ENCODE assay signal across 9 mouse cellular contexts in genomic region chr17:31789906-31790279, GRCm38 (mm10).
DNase-seq lines count a peak whose midpoint lies in the region; ATAC-seq lines count a peak whose summit lies in the region.
"Had no signal": no experiment of that assay in that cellular context is flagged by ENCODE, and none has a peak within 500 bp of the region (broad histone marks: within the 10 kb centered on the region; RNA-seq: fewer than 3 reads in every experiment).

No protein-coding gene starts in this region.

- peak overlapping the region; percentile 77 for H3K27ac ChIP-seq in forebrain, embryonic 13.5 days
- peak overlapping the region; percentile 70 for H3K27ac ChIP-seq in kidney, embryonic 16.5 days (ENCODE audit: low read length)
- H3K27ac ChIP-seq: liver, embryonic 14.5 days had no signal

- no peaks in the 10 kb centered on the region for H3K9me3 ChIP-seq in forebrain, embryonic 13.5 days (replicated peaks)
- H3K9me3 ChIP-seq in kidney, embryonic 16.5 days (ENCODE audit: low read length) = no peaks in the 10 kb centered on the region

- peak overlapping the region; percentile 54; the same call in 1 of the 2 replicates for H3K9ac ChIP-seq in forebrain, embryonic 13.5 days
- peak overlapping the region; percentile 43; the same call in 1 of the 2 replicates for H3K9ac ChIP-seq in kidney, embryonic 16.5 days (replicated peaks; ENCODE audit: low read length)
- H3K9ac ChIP-seq: liver, embryonic 14.5 days had no signal

- no peak overlapping the region for H3K4me3 ChIP-seq in forebrain, embryonic 13.5 days
- H3K4me3 ChIP-seq in kidney, embryonic 16.5 days (ENCODE audit: low read length) = no peak overlapping the region

- no peaks in the 10 kb centered on the region for H3K36me3 ChIP-seq in forebrain, embryonic 13.5 days (ENCODE audit: poor library complexity, severe bottlenecking)
- no peaks in the 10 kb centered on the region for H3K36me3 ChIP-seq in kidney, embryonic 16.5 days (ENCODE audit: insufficient read depth, low read length)

- WGBS in forebrain, embryonic 13.5 days = 0% methylated on average over 5 of the region's 5 CpGs
- 13% methylated on average over 5 of the region's 5 CpGs for WGBS in kidney, embryonic 16.5 days

- peak; percentile 55 for DNase-seq in right cerebral cortex, postnatal 4 days
- no peak for DNase-seq in right cerebral cortex, postnatal 25 days
- peak; percentile 39 to 44 for DNase-seq in natural killer cell, adult 2 months (ENCODE audit: low spot score in 2 of 2)
- DNase-seq in spleen, adult 18-20 months = no peak
- DNase-seq in urinary bladder, adult 18-20 months (ENCODE audit: low spot score in 2 of 2) = no peak
- no peak for DNase-seq in left cerebral cortex, adult 9 months (ENCODE audit: low spot score in 2 of 2)

- peaks cover 35% of the 10 kb centered on the region for H3K4me1 ChIP-seq in forebrain, embryonic 13.5 days
- peaks cover 36% of the 10 kb centered on the region for H3K4me1 ChIP-seq in kidney, embryonic 16.5 days (ENCODE audit: insufficient read depth, low read length)

- no peaks in the 10 kb centered on the region for H3K27me3 ChIP-seq in forebrain, embryonic 13.5 days
- no peaks in the 10 kb centered on the region for H3K27me3 ChIP-seq in kidney, embryonic 16.5 days (ENCODE audit: insufficient read depth, low read length)

- H3K4me2 ChIP-seq in forebrain, embryonic 13.5 days = peak overlapping the region; percentile 47
- H3K4me2 ChIP-seq in kidney, embryonic 16.5 days (replicated peaks; ENCODE audit: low read depth, low read length) = no peak overlapping the region

- peak; percentile 25 for ATAC-seq in forebrain, embryonic 13.5 days
- peak; percentile 8; the same call in 1 of the 2 replicates for ATAC-seq in kidney, embryonic 16.5 days (ENCODE audit: low FRiP score, low TSS enrichment)

Comparison
In these comparisons a context has a peak if more than half of its experiments do, and no peak if none do; other contexts are left out.
1. DNase-seq: peak in right cerebral cortex, postnatal 4 days (single experiment) and natural killer cell, adult 2 months (2 of 2); none in right cerebral cortex, postnatal 25 days (single experiment), spleen, adult 18-20 months (0 of 2), urinary bladder, adult 18-20 months (0 of 2) and left cerebral cortex, adult 9 months (0 of 2).